Mouse (Mus musculus) bone marrow, adult 2 months (tissue): ENCODE measurements around the gene Gm11077. TPM values are rescaled to one million over a fixed set of nuclear protein-coding genes. Genes with fewer than 3 reads are reported as not detected.

Source experiments
- H3K27ac ChIP-seq: fragments of 200-500 bp; 2 replicates; pipeline ENCODE4 v1.5.1; 2012; ENCODE audit warnings: low read depth, mild to moderate bottlenecking, control low read depth, inconsistent platforms, low read length; ENCODE audit not compliant: control insufficient read depth, poor library complexity, insufficient read depth
- H3K4me1 ChIP-seq: fragments of 200-500 bp; 2 replicates; pipeline ENCODE4 v1.6.1; 2011; ENCODE audit warnings: low read length; ENCODE audit not compliant: control insufficient read depth, insufficient read depth
- H3K4me3 ChIP-seq: fragments of 200-500 bp; replicated peaks from 2 replicates; pipeline ENCODE3; 2011; ENCODE audit warnings: mild to moderate bottlenecking, low read depth, low read length, control low read depth; ENCODE audit not compliant: control insufficient read depth
- CTCF ChIP-seq: fragments of 200-500 bp; IDR thresholded peaks from 2 replicates; pipeline ENCODE4 v1.5.1; 2011; ENCODE audit warnings: low read length, control low read depth; ENCODE audit not compliant: control insufficient read depth, insufficient read depth
- POLR2A ChIP-seq: fragments of 200-500 bp; IDR thresholded peaks from 2 replicates; pipeline ENCODE4 v1.6.1; 2011; ENCODE audit warnings: low read depth, mild to moderate bottlenecking, control low read depth, low read length, borderline replicate concordance; ENCODE audit not compliant: control insufficient read depth
- WGBS: fragments of 180-500 bp; shearing (Covaris S2); methylation state at CpG from one replicate; pipeline ENCODE4 v1.1.7; 2018; 5-methylcytosine and 5-hydroxymethylcytosine counted together
- polyA plus RNA-seq: library from polyadenylated mRNA; stranded (reverse); fragments of >200 nt; gene quantifications from 2 replicates; pipeline ENCODE4 v1.2.4, GENCODE M21; 2011; ENCODE audit warnings: low replicate concordance; ENCODE audit not compliant: missing spikeins, insufficient read depth, insufficient read length

Gene Gm11077
- polyA plus RNA-seq, 1 experiment: not detected

DNA sequence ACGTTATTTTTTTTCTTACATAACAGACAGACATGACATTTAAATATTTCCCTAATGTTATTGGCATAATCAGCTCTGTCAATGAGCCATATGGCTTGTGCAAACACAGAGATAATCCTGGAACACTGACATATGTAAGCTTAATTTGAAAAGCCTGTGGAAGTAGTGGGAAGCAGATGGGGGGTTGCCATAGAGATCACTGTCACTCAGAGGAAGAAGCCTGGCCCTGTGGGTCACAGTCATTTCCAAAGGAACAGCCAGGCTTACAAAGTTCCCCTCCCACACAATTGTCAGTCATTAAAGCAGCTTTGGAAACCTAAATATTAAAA, 2.3 kb downstream of the Gm11077 start:
- Histone ChIP-seq H3K4me1 (no peaks in the 10 kb centered on the region), H3K27ac (no peak overlapping the region), H3K4me3 (no peak overlapping the region)
- 79% methylated on average over 1 of the region's 1 CpGs for WGBS
- no peak for TF ChIP-seq CTCF
- TF ChIP-seq POLR2A: no peak

DNA sequence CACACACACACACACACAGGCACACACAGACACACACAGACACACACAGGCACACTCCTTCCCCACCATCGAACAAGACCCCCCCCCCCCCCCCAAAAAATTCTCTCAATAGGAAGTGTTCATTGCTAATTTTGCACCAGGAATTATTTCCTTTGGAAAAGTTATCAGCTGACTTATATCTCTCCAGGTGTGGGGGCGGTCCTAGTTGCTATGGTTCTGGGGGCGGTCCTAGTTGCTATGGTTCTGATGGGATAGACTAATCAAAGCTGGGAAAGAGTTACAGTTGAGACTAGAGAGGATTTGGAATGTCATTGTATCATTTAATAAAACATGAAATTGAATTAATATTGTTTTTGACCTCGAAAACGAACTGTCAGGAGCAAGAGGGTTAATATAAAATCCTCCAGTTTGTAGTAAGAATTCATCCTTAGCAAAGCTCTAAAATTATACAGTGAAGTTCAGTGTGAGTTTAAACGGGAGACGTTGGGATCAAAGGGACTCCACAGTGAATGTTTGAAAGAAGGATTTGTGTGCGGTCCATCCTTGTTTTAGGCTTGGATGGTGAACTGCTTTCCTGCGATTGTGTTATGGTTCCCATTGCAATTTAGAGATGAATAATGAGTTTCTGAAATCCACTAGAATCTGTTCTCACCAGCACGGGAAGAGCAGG, 4.0 kb downstream of the Gm11077 start:
- 47% methylated on average over 10 of the region's 10 CpGs for WGBS
- Histone ChIP-seq H3K4me1 (no peaks in the 10 kb centered on the region), H3K4me3 (no peak overlapping the region), H3K27ac (no peak overlapping the region)
- TF ChIP-seq POLR2A: no peak

DNA sequence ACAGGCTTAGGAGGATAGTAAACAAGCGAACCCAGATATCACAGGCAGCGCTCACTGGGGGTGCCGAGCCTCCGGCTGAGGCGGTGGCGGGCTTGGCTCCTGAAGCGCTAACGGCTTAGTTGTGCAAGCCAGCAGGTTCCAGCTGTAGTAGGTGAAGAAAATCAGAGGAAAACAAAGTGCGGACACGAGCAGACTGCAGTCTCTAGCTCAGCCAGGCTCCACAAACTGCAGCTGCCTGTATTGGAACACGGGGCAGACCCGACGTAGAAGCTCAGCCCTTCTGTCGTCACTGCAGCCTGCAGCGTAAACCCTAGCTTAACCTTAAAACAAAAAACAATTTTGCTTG, 4.5 kb downstream of the Gm11077 start:
- H3K27ac ChIP-seq: no peak overlapping the region
- 21% methylated on average over 15 of the region's 15 CpGs for WGBS
- TF ChIP-seq POLR2A (no peak), CTCF (no peak)
- no peaks in the 10 kb centered on the region for H3K4me1 ChIP-seq
- H3K4me3 ChIP-seq: no peak overlapping the region

DNA sequence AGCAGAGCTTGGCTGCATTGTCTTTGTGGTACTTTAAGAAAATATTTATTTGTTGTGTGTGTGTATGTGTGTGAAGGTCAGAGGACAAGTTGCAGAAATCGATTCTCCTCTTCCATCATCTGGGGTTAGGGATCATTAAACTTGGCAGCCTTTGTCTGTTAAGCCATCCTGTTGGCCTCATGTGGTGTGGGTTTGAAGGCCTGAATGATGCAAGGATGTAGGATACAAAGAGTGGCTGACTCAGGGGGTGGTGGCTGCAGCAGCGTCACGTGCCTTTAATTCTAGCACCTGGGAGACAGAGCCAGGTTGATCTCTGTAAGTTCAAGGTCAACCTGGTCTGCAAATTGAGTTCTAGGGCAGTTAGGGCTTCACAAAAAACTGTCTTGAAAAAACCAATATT, 16.5 kb downstream of the Gm11077 start:
- no peak for TF ChIP-seq POLR2A
- TF ChIP-seq CTCF: no peak
- WGBS: 71% methylated on average over 3 of the region's 3 CpGs
- no peaks in the 10 kb centered on the region for H3K4me1 ChIP-seq
- H3K27ac ChIP-seq: no peak overlapping the region
- H3K4me3 ChIP-seq: no peak overlapping the region

DNA sequence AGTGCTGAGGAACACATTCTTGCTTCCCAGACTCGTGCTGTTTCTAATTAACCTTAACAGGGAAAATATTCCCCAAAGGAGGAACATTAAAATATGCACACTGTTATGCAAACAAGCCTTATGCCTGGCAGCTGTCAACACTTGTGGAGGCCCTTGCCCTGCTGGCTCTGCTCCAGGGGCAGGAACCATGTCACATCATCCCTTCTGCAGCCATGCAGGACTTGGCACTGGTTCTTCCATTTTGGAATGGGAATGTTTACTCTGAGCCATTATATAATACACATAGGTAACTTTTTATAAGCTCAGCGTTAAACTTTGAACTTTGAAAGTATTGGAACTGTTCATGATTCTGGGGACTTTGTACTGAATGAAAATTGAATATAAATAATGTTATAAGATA, 18.5 kb downstream of the Gm11077 start:
- 60% methylated on average over 2 of the region's 2 CpGs for WGBS
- Histone ChIP-seq H3K4me1 (no peaks in the 10 kb centered on the region), H3K27ac (no peak overlapping the region), H3K4me3 (no peak overlapping the region)
- TF ChIP-seq POLR2A (no peak), CTCF (no peak)

DNA sequence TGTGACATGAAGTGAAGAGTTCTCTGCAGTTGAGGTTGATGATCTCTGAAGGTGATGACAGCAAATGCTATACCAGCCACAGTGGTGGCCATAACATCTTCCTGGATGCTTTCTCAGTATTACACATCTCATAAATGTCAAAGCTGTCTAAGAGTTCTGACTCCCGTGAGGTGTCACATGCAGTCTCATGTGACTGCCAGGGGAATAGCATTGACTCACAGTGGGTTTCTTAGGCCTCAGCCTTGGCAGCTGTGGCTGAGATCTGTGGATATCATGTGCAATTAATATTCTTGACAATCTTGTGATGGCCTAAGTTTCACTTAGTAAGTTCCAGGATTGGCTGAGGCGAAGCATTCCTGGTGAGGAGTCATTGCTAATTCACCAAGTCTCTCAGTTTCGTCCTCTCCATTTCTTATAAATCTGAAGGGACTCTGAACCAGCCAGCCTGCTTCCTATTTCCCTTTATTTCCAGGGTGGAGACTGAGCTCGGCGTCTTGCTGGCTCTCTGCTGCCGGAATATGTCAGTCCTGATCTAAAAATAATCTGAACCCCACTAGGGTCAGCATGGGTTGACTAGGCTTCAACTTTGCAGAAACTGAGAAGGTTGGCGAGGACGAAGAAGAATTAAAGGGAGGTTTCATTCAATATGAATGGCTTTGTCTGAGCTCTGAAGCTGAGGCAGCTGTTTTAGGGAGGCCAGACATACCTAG, 21.4 kb downstream of the Gm11077 start:
- WGBS: 80% methylated on average over 8 of the region's 8 CpGs
- H3K27ac ChIP-seq: no peak overlapping the region
- no peaks in the 10 kb centered on the region for H3K4me1 ChIP-seq
- no peak for TF ChIP-seq CTCF
- no peak for TF ChIP-seq POLR2A
- H3K4me3 ChIP-seq: no peak overlapping the region

DNA sequence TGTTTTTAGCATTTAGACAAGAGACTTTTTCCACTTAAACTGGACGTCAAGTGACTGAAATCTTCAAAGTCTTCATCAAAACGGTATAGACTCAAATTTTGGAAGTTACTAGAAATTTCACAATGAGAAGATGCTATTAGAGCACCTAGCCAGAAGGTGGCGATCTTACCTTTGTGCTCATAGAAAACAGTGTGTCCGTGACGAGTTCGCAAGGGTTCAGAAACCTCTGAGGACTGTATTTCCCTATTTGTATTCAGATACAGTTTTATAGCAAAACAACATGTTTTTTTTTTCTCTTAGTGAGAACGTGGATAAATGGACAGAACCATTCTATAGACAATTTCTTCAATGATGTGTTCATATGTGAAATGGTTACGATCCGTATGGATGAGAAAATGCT, 37.3 kb downstream of the Gm11077 start:
- TF ChIP-seq CTCF (0 out of 2 replicates have a peak, but pooled peaks have one; percentile 2), POLR2A (no peak)
- 22% methylated on average over 9 of the region's 9 CpGs for WGBS
- H3K4me3 ChIP-seq: no peak overlapping the region

DNA sequence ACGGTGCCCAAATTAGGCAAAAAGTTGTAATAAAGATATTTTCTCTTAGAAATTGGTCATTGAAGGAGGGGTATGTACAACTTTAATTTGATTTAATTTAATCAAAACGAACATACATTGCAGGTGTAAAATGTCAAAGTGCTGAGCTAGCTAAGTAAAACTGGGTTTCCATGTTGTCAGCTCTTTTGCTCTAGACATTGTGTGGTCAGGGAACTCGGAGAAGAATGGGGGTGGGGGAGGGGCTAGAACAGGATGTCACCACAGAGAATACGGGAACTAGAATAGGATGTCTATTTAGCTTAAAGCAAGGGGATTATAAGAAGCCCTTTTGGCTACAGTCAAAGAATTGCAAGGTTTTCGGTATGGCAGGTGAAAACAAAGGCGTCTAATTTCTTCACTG, 38.2 kb downstream of the Gm11077 start:
- TF ChIP-seq CTCF: no peak
- no peak for TF ChIP-seq POLR2A
- H3K4me3 ChIP-seq: no peak overlapping the region
- WGBS: 36% methylated on average over 6 of the region's 6 CpGs
- H3K27ac ChIP-seq: no peak overlapping the region
- no peaks in the 10 kb centered on the region; the same call in 1 of the 2 replicates for H3K4me1 ChIP-seq

More for the DNA sequence above, 37.3 kb downstream of the Gm11077 start:
- no peaks in the 10 kb centered on the region; the same call in 1 of the 2 replicates for H3K4me1 ChIP-seq
- no peak overlapping the region for H3K27ac ChIP-seq
